Comparison of ENCODE assay signal across 8 mouse cellular contexts in the genomic region with DNA sequence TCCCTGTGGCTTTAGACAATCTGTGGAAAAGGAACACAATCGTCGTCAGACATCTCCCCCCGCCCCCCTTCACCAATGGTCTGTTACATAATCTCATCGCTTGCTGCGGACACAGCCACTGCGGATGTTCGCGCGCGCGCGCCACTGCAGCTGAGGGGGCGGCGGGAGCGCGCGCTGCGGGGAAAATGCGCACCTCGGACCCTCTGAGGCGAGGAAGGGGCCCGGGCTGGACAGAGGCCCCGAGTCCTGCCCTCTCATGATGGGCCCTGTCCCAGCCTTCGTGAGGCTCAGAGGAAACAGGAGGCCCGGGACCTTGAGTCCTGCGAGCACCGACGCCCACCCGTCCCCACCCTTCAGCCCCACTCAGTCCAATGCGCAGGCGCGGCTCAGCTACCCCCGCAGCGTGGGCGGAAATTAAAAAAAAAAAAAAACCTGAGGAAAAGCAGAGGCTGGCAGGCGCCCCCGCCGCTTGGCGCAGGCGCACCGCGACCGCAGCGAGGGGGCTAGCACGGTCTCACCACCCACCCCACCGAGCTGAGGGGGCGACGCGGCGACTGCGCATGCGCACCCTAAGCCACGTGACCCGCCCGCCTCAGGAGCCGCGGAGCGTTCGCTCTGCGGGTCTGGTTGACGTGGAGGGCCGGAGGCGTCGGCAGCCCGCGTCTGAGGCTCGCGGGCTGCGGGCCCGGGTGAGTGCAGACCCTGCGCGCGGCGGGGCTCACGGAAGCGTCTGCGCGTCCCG. TPM values are rescaled to one million over a fixed set of nuclear protein-coding genes. Genes with fewer than 3 reads are reported as not detected.
DNase-seq lines count a peak whose midpoint lies in the region; ATAC-seq and TF ChIP-seq lines count a peak whose summit lies in the region.

A gene (plus strand): TSS at position 446 of the 742 bp plus-strand sequence.

- peak; percentile 92 for TF ChIP-seq POLR2A in CH12.LX (IDR thresholded peaks at IDR 0.05; ENCODE audit: low read depth, low read length)
- TF ChIP-seq POLR2A in testis, adult 2 months (IDR thresholded peaks at IDR 0.05; ENCODE audit: control insufficient read depth, low read depth, low read length): peak; percentile 10; the same call in 1 of the 2 replicates

- peak; percentile 83 for ATAC-seq in forebrain, embryonic 12.5 days (ENCODE audit: low FRiP score)
- peak; percentile 83 for ATAC-seq in heart, postnatal 0 days (ENCODE audit: insufficient read depth, low read depth)
- peak; percentile 78 for ATAC-seq in liver, embryonic 16.5 days (ENCODE audit: low read depth)
- peak; percentile 75 for ATAC-seq in neural tube, embryonic 13.5 days (ENCODE audit: low read depth)

- H3K36me3 ChIP-seq in CH12.LX (replicated peaks in 1 of 2; ENCODE audit: control insufficient read depth in 1 of 2, insufficient read depth in 1 of 2, low read length in 1 of 2): peaks cover 2 to 19% of the 10 kb centered on the region in 2 experiments
- H3K36me3 ChIP-seq in forebrain, embryonic 12.5 days (replicated peaks): peaks cover 2% of the 10 kb centered on the region; the same call in 1 of the 2 replicates
- no peaks in the 10 kb centered on the region for H3K36me3 ChIP-seq in heart, postnatal 0 days (replicated peaks; ENCODE audit: control insufficient read depth, insufficient read depth, low read length)
- H3K36me3 ChIP-seq in liver, embryonic 16.5 days (ENCODE audit: control insufficient read depth, insufficient read depth): no peaks in the 10 kb centered on the region
- 0 out of 2 replicates have a peak, but pooled peaks cover 5% of the 10 kb centered on the region for H3K36me3 ChIP-seq in neural tube, embryonic 13.5 days
- H3K36me3 ChIP-seq in testis, adult 2 months (ENCODE audit: control insufficient read depth, insufficient read depth, low read length): no peaks in the 10 kb centered on the region

- in situ Hi-C loops in CH12.LX (cut with MboI; ENCODE audit: low pct_ligation_motif_present, low pct_unique_long_range_greater_than_20kb, low sequenced_read_pairs): no loop called here

- H3K4me2 ChIP-seq in CH12.LX (ENCODE audit: insufficient read depth, low read depth, poor library complexity, severe bottlenecking): peak within 1 kb of the TSS; percentile 90
- H3K4me2 ChIP-seq in forebrain, embryonic 12.5 days: peak within 1 kb of the TSS; percentile 74
- peak within 1 kb of the TSS; percentile 69 for H3K4me2 ChIP-seq in heart, postnatal 0 days (ENCODE audit: low read depth, low read length)
- peak within 1 kb of the TSS; percentile 97 for H3K4me2 ChIP-seq in liver, embryonic 16.5 days (ENCODE audit: low read depth, low read length)
- peak within 1 kb of the TSS; percentile 65 for H3K4me2 ChIP-seq in neural tube, embryonic 13.5 days

- no peak for TF ChIP-seq CTCF in CH12.LX (conservative IDR thresholded peaks at IDR 0.05 in 1 of 2, IDR thresholded peaks at IDR 0.05 in 1 of 2; ENCODE audit: low read depth in 2 of 2, low read length in 2 of 2)
- no peak for TF ChIP-seq CTCF in heart, postnatal 0 days (IDR thresholded peaks at IDR 0.05; ENCODE audit: low read depth)
- TF ChIP-seq CTCF in testis, adult 2 months (IDR thresholded peaks at IDR 0.05; ENCODE audit: control insufficient read depth, insufficient read depth, insufficient replicate concordance, low read depth, low read length): no peak

- dilution Hi-C loops in CH12.LX (cut with MboI; ENCODE audit: extremely low pct_ligation_motif_present, extremely low pct_unique_long_range_greater_than_20kb, low sequenced_read_pairs): no loop called here

- peaks cover 25% of the 10 kb centered on the region for H3K79me2 ChIP-seq in CH12.LX (replicated peaks; ENCODE audit: control insufficient read depth, extremely low read depth, insufficient read depth, poor library complexity, severe bottlenecking)

- H3K27me3 ChIP-seq in CH12.LX (replicated peaks): no peaks in the 10 kb centered on the region
- no peaks in the 10 kb centered on the region for H3K27me3 ChIP-seq in forebrain, embryonic 12.5 days
- H3K27me3 ChIP-seq in heart, postnatal 0 days (ENCODE audit: control insufficient read depth, insufficient read depth, low read length): no peaks in the 10 kb centered on the region
- no peaks in the 10 kb centered on the region for H3K27me3 ChIP-seq in liver, embryonic 16.5 days (ENCODE audit: control insufficient read depth, insufficient read depth, low read depth, low read length)
- H3K27me3 ChIP-seq in neural tube, embryonic 13.5 days: no peaks in the 10 kb centered on the region
- H3K27me3 ChIP-seq in testis, adult 2 months (ENCODE audit: control insufficient read depth, insufficient read depth, low read length): no peaks in the 10 kb centered on the region

- no peak for TF ChIP-seq EP300 in CH12.LX (IDR thresholded peaks at IDR 0.05; ENCODE audit: low read length)
- TF ChIP-seq EP300 in heart, postnatal 0 days (IDR thresholded peaks at IDR 0.05; ENCODE audit: low read depth): peak; percentile 64; the same call in 1 of the 2 replicates

- no peak for TF ChIP-seq RAD21 in CH12.LX (IDR thresholded peaks at IDR 0.05; ENCODE audit: low read depth, low read length)

- WGBS in forebrain, embryonic 12.5 days: under 1% methylated on average over 79 of the region's 79 CpGs
- under 1% methylated on average over 72 of the region's 79 CpGs for WGBS in heart, postnatal 0 days
- WGBS in liver, embryonic 16.5 days (ENCODE audit: insufficient replicate concordance): under 1% methylated on average over 79 of the region's 79 CpGs
- WGBS in neural tube, embryonic 13.5 days: under 1% methylated on average over 77 of the region's 79 CpGs

- H3K4me1 ChIP-seq in CH12.LX (ENCODE audit: control insufficient read depth in 1 of 2, insufficient read depth in 2 of 2): peaks cover 8 to 54% of the 10 kb centered on the region in 2 experiments; a peak in 3 of 4 replicates
- H3K4me1 ChIP-seq in forebrain, embryonic 12.5 days: peaks cover 37% of the 10 kb centered on the region
- H3K4me1 ChIP-seq in heart, postnatal 0 days (ENCODE audit: control insufficient read depth, insufficient read depth): peaks cover 19% of the 10 kb centered on the region
- H3K4me1 ChIP-seq in liver, embryonic 16.5 days (ENCODE audit: control insufficient read depth, low read depth, low read length): peaks cover 11% of the 10 kb centered on the region
- H3K4me1 ChIP-seq in neural tube, embryonic 13.5 days (replicated peaks): peaks cover 41% of the 10 kb centered on the region
- peaks cover 5% of the 10 kb centered on the region for H3K4me1 ChIP-seq in testis, adult 2 months (ENCODE audit: control insufficient read depth, insufficient read depth, low read length)

- DNase-seq in CH12.LX (ENCODE audit: extremely low read depth): peak; percentile 89
- peak; percentile 59 for DNase-seq in c-Kit-positive CD71-positive TER-119-negative erythroid progenitor cells, embryonic 14.5 days (ENCODE audit: low read depth)
- peak; percentile 93 for DNase-seq in heart, postnatal 0 days (ENCODE audit: low spot score)
- DNase-seq in kidney, postnatal 4 days: peak; percentile 96 to 98

- peak within 1 kb of the TSS; percentile 54 for H3K27ac ChIP-seq in CH12.LX (ENCODE audit: insufficient read depth, low read depth)
- peak within 1 kb of the TSS; percentile 99 for H3K27ac ChIP-seq in forebrain, embryonic 12.5 days
- peak within 1 kb of the TSS; percentile 98 for H3K27ac ChIP-seq in heart, postnatal 0 days (ENCODE audit: low read depth)
- peak within 1 kb of the TSS; percentile 85 for H3K27ac ChIP-seq in liver, embryonic 16.5 days (ENCODE audit: low read length)
- H3K27ac ChIP-seq in neural tube, embryonic 13.5 days (replicated peaks): peak within 1 kb of the TSS; percentile 99
- peak within 1 kb of the TSS; percentile 92 for H3K27ac ChIP-seq in testis, adult 2 months (ENCODE audit: control insufficient read depth, insufficient read depth, low read depth, low read length)

- H3K9ac ChIP-seq in CH12.LX (ENCODE audit: insufficient read depth, low read depth): peak within 1 kb of the TSS; percentile 77
- peak within 1 kb of the TSS; percentile 98 for H3K9ac ChIP-seq in forebrain, embryonic 12.5 days
- peak within 1 kb of the TSS; percentile 83 for H3K9ac ChIP-seq in heart, postnatal 0 days (replicated peaks; ENCODE audit: low read depth, low read length)
- peak within 1 kb of the TSS; percentile 79 for H3K9ac ChIP-seq in liver, embryonic 16.5 days (ENCODE audit: low read depth, low read length)
- H3K9ac ChIP-seq in neural tube, embryonic 13.5 days: peak within 1 kb of the TSS; percentile 98

- H3K9me3 ChIP-seq in CH12.LX (replicated peaks; ENCODE audit: low read length): no peaks in the 10 kb centered on the region
- H3K9me3 ChIP-seq in forebrain, embryonic 12.5 days: no peaks in the 10 kb centered on the region
- H3K9me3 ChIP-seq in heart, postnatal 0 days (replicated peaks; ENCODE audit: control insufficient read depth, low read length): no peaks in the 10 kb centered on the region
- no peaks in the 10 kb centered on the region for H3K9me3 ChIP-seq in liver, embryonic 16.5 days (replicated peaks; ENCODE audit: control insufficient read depth, low read length)
- H3K9me3 ChIP-seq in neural tube, embryonic 13.5 days: no peaks in the 10 kb centered on the region

- H3K4me3 ChIP-seq in CH12.LX (replicated peaks in 1 of 3; ENCODE audit: low read depth in 2 of 3, low read length in 2 of 3, poor library complexity in 1 of 3): peak within 1 kb of the TSS; percentile 73 to 94 (median 83)
- peak within 1 kb of the TSS; percentile 91 for H3K4me3 ChIP-seq in forebrain, embryonic 12.5 days (replicated peaks)
- H3K4me3 ChIP-seq in heart, postnatal 0 days (ENCODE audit: low read depth, low read length): peak within 1 kb of the TSS; percentile 85
- peak within 1 kb of the TSS; percentile 84 for H3K4me3 ChIP-seq in liver, embryonic 16.5 days (ENCODE audit: low read depth, low read length)
- H3K4me3 ChIP-seq in neural tube, embryonic 13.5 days: peak within 1 kb of the TSS; percentile 88
- H3K4me3 ChIP-seq in testis, adult 2 months (ENCODE audit: control insufficient read depth, low read depth, low read length): peak within 1 kb of the TSS; percentile 89

TF ChIP-seq in CH12.LX, 34 proteins besides CTCF, POLR2A, EP300 and RAD21 (continues in another document):
- peak; percentile 76 for TF ChIP-seq ZMIZ1 (IDR thresholded peaks at IDR 0.05; ENCODE audit: low read depth, low read length)
- no peak for TF ChIP-seq ZKSCAN1 (IDR thresholded peaks at IDR 0.05; ENCODE audit: borderline replicate concordance, low read depth, low read length)
- peak; percentile 99 for TF ChIP-seq USF1 (IDR thresholded peaks at IDR 0.05; ENCODE audit: low read depth, low read length)

RNA-seq across cellular contexts. Expression of the gene that starts here (rescaled TPM):
- total RNA-seq in CH12.LX (2012; rRNA removed): 65.2 and 74.5 TPM in 2 replicates
- total RNA-seq in CH12.LX (2014; rRNA removed): 59.0 TPM in 2 replicates
- polyA plus RNA-seq in CH12.LX (2012; ENCODE audit: insufficient read length, low read depth): 67.7 and 73.4 TPM in 2 replicates
- polyA plus RNA-seq in forebrain, embryonic 12.5 days (2016; fragmentation: Nextera tagmentation; extraction: Ambion mirVana): 593 and 634 TPM in 2 replicates
- 159 and 178 TPM in 2 replicates for total RNA-seq in heart, postnatal 0 days (2014; rRNA removed; ENCODE audit: low replicate concordance)
- 121 and 133 TPM in 2 replicates for polyA plus RNA-seq in heart, postnatal 0 days (2015; fragmentation: Nextera tagmentation; extraction: Ambion mirVana)
- polyA plus RNA-seq in liver, embryonic 16.5 days (2015; fragmentation: Nextera tagmentation; extraction: Ambion mirVana): 21.3 and 25.0 TPM in 2 replicates
- 749 and 805 TPM in 2 replicates for polyA plus RNA-seq in neural tube, embryonic 13.5 days (2015; fragmentation: Nextera tagmentation; extraction: Ambion mirVana)
- polyA plus RNA-seq in testis, adult 2 months (2012; rRNA removed): 10.2 and 10.7 TPM in 2 replicates

Comparison
In these comparisons a context has a peak if more than half of its experiments do, and no peak if none do; other contexts are left out.
1. Peak in every context shown above with its lines: DNase-seq, ATAC-seq, H3K4me3 ChIP-seq and H3K27ac ChIP-seq.